Mouse (Mus musculus): ENCODE measurements at regions not wholly inside any gene's neighbourhood (a gene's known extent, or its start where the extent isn't known, plus 50 kb on each side); places are given as distances from the start of the nearest gene placed in this dataset.

- intact Hi-C loops (cut with DNase I) = no loop called here
- Histone ChIP-seq H3K4me3 (no peak overlapping the region), H3K27ac (no peak overlapping the region)
- no peak for DNase-seq (ENCODE audit: extremely low spot score in 1 of 2, low spot score in 2 of 2)
- TF ChIP-seq CTCF (IDR thresholded peaks at IDR 0.05) = no peak
Measured at GRCm38 (mm10) chr1:71990936-71991335, 221.2 kb downstream of the Mreg start.

- Histone ChIP-seq H3K4me3 (no peak overlapping the region), H3K27ac (no peak overlapping the region)
- intact Hi-C loops (cut with DNase I) = no loop called here
- no peak for TF ChIP-seq CTCF (IDR thresholded peaks at IDR 0.05)
- no peak for DNase-seq (ENCODE audit: extremely low spot score in 1 of 2, low spot score in 2 of 2)
Measured at GRCm38 (mm10) chr1:71988086-71988485, 224.0 kb downstream of the Mreg start.

GRCm38 (mm10) chr1:71986047-71986446 lies 226.1 kb downstream of the Mreg start:
- TF ChIP-seq CTCF (IDR thresholded peaks at IDR 0.05) = no peak
- no peak for DNase-seq (ENCODE audit: extremely low spot score in 1 of 2, low spot score in 2 of 2)
- intact Hi-C loops (cut with DNase I) = no loop called here
- Histone ChIP-seq H3K27ac (no peak overlapping the region), H3K4me3 (no peak overlapping the region)

GRCm38 (mm10) chr1:71983786-71984185 lies 228.3 kb downstream of the Mreg start:
- TF ChIP-seq CTCF (IDR thresholded peaks at IDR 0.05) = no peak; the same call in 1 of the 2 replicates
- intact Hi-C loops (cut with DNase I) = no loop called here
- no peak for DNase-seq (ENCODE audit: extremely low spot score in 1 of 2, low spot score in 2 of 2)
- Histone ChIP-seq H3K4me3 (no peak overlapping the region), H3K27ac (no peak overlapping the region)

- H3K27ac ChIP-seq = no peak overlapping the region
- intact Hi-C loops (cut with DNase I) = no loop called here
- DNase-seq (ENCODE audit: extremely low spot score in 1 of 2, low spot score in 2 of 2) = no peak
- no peak for TF ChIP-seq CTCF (IDR thresholded peaks at IDR 0.05)
- no peak overlapping the region for H3K4me3 ChIP-seq
Measured at GRCm38 (mm10) chr1:71982423-71983262, 229.5 kb downstream of the Mreg start.

GRCm38 (mm10) chr1:71980624-71981023 lies 231.5 kb downstream of the Mreg start:
- no peak for TF ChIP-seq CTCF (IDR thresholded peaks at IDR 0.05)
- intact Hi-C loops (cut with DNase I) = no loop called here
- DNase-seq (ENCODE audit: extremely low spot score in 1 of 2, low spot score in 2 of 2) = no peak
- no peak overlapping the region for H3K4me3 ChIP-seq
- no peak overlapping the region for H3K27ac ChIP-seq

GRCm38 (mm10) chr1:71979261-71979660 lies 232.8 kb downstream of the Mreg start:
- H3K4me3 ChIP-seq = no peak overlapping the region
- no peak overlapping the region for H3K27ac ChIP-seq
- intact Hi-C loops (cut with DNase I) = no loop called here
- no peak for DNase-seq (ENCODE audit: extremely low spot score in 1 of 2, low spot score in 2 of 2)
- TF ChIP-seq CTCF (IDR thresholded peaks at IDR 0.05) = no peak

- DNase-seq (ENCODE audit: extremely low spot score in 1 of 2, low spot score in 2 of 2) = no peak
Measured at GRCm38 (mm10) chr1:71977361-71977760, 234.7 kb downstream of the Mreg start.

GRCm38 (mm10) chr1:71974715-71975114 lies 237.4 kb downstream of the Mreg start:
- no peak for DNase-seq (ENCODE audit: extremely low spot score in 1 of 2, low spot score in 2 of 2)
- H3K4me3 ChIP-seq = no peak overlapping the region
- H3K27ac ChIP-seq = no peak overlapping the region
- intact Hi-C loops (cut with DNase I) = no loop called here
- TF ChIP-seq CTCF (IDR thresholded peaks at IDR 0.05) = no peak

More at GRCm38 (mm10) chr1:71977361-71977760, 234.7 kb downstream of the Mreg start:
- no peak overlapping the region for H3K4me3 ChIP-seq
- intact Hi-C loops (cut with DNase I) = no loop called here
- TF ChIP-seq CTCF (IDR thresholded peaks at IDR 0.05) = no peak
- no peak overlapping the region for H3K27ac ChIP-seq

- Histone ChIP-seq H3K27ac (no peak overlapping the region), H3K4me3 (no peak overlapping the region)
- DNase-seq (ENCODE audit: extremely low spot score in 1 of 2, low spot score in 2 of 2) = no peak
- intact Hi-C loops (cut with DNase I) = no loop called here
- TF ChIP-seq CTCF (IDR thresholded peaks at IDR 0.05) = no peak
Measured at GRCm38 (mm10) chr1:71971943-71972342, 240.2 kb downstream of the Mreg start.

GRCm38 (mm10) chr1:71970771-71971170 lies 241.3 kb downstream of the Mreg start:
- H3K27ac ChIP-seq = no peak overlapping the region
- TF ChIP-seq CTCF (IDR thresholded peaks at IDR 0.05) = no peak
- intact Hi-C loops (cut with DNase I) = no loop called here
- no peak overlapping the region for H3K4me3 ChIP-seq
- no peak for DNase-seq (ENCODE audit: extremely low spot score in 1 of 2, low spot score in 2 of 2)

GRCm38 (mm10) chr1:71967574-71968104 lies 244.5 kb downstream of the Mreg start:
- intact Hi-C loops (cut with DNase I) = no loop called here
- Histone ChIP-seq H3K27ac (no peak overlapping the region), H3K4me3 (no peak overlapping the region)
- no peak for TF ChIP-seq CTCF (IDR thresholded peaks at IDR 0.05)
- DNase-seq (ENCODE audit: extremely low spot score in 1 of 2, low spot score in 2 of 2) = no peak
